Mouse (Mus musculus): ENCODE results near the gene Serpina16.
A peak's percentile ranks its signal among the peaks of the same experiment; 100 is the strongest.

Gene Serpina16

GRCm38 (mm10) chr12:103656848-103657626 lies 18.9 kb downstream of the Serpina16 start, which contains the start of gene Serpina6:
Gene Serpina6 (minus strand): TSS chr12:103657212.
- no peak for DNase-seq (ENCODE audit: low spot score in 2 of 2)

GRCm38 (mm10) chr12:103655123-103656044 lies 20.6 kb downstream of the Serpina16 start:
- DNase-seq (ENCODE audit: low spot score in 2 of 2): no peak

- DNase-seq (ENCODE audit: low spot score in 2 of 2): no peak
These were observed 22.1 kb downstream of the Serpina16 start for GRCm38 (mm10) chr12:103653836-103654235.

- no peak for DNase-seq (ENCODE audit: low spot score in 2 of 2)
These were observed 29.6 kb downstream of the Serpina16 start for GRCm38 (mm10) chr12:103646314-103646713.

GRCm38 (mm10) chr12:103644601-103645000 lies 31.3 kb downstream of the Serpina16 start:
- DNase-seq (ENCODE audit: low spot score in 2 of 2): no peak

- DNase-seq (ENCODE audit: low spot score in 2 of 2): no peak
These were observed 32.1 kb downstream of the Serpina16 start for GRCm38 (mm10) chr12:103643818-103644217.

- peak; percentile 48 to 86 for DNase-seq (ENCODE audit: low spot score in 2 of 2)
These were observed 32.6 kb downstream of the Serpina16 start for GRCm38 (mm10) chr12:103643336-103643735.

- no peak for DNase-seq (ENCODE audit: low spot score in 2 of 2)
These were observed 40.1 kb downstream of the Serpina16 start for GRCm38 (mm10) chr12:103635846-103636245.

GRCm38 (mm10) chr12:103634430-103634829 lies 41.5 kb downstream of the Serpina16 start:
- no peak for DNase-seq (ENCODE audit: low spot score in 2 of 2)

GRCm38 (mm10) chr12:103631203-103631612 lies 44.7 kb downstream of the Serpina16 start, which contains the start of gene Serpina10:
Gene Serpina10 (minus strand): TSS chr12:103631444.
- DNase-seq (ENCODE audit: low spot score in 2 of 2): no peak
